Mouse (Mus musculus) left cerebral cortex, postnatal 25 days (tissue): ENCODE measurements around the gene Rmnd5a. TPM values are rescaled to one million over a fixed set of nuclear protein-coding genes. Genes with fewer than 3 reads are reported as not detected.

Experiments used
- DNase-seq, 2 experiments: peaks; one replicate each; pipeline ENCODE4 v3.0.0; 2022; ENCODE audit warnings: low spot score in 2 of 2, mixed read lengths in 1 of 2
- intact Hi-C: fragments of 180-260 bp; cut with DNase I; formaldehyde crosslinking; loops from one replicate; pipeline ENCODE4 v1.15.1; 2025
- total RNA-seq, 2 experiments: library from RNA; stranded (reverse); gene quantifications; 2 replicates each; pipeline ENCODE4 v1.2.3; 2021

Gene Rmnd5a
- total RNA-seq, 2 experiments from 2014 or later = 96.3 to 108 TPM

- intact Hi-C loops = no loop called here
- DNase-seq = no peak
Measured at GRCm38 (mm10) chr6:71445560-71445959, 5.1 kb upstream of the Rmnd5a start.

- intact Hi-C loops = no loop called here
- no peak for DNase-seq
Measured at GRCm38 (mm10) chr6:71444756-71445155, 4.3 kb upstream of the Rmnd5a start.

GRCm38 (mm10) chr6:71442130-71442529 lies 1.7 kb upstream of the Rmnd5a start:
- DNase-seq = no peak
- intact Hi-C loops = no loop called here

GRCm38 (mm10) chr6:71441251-71441580 lies 779 bp upstream of the Rmnd5a start:
- DNase-seq = no peak
- intact Hi-C loops = loop anchor here (2.0 kb wide), 1 partner anchor 390 kb away; the partner anchor contains the start of gene Immt

GRCm38 (mm10) chr6:71440217-71440491 lies 283 bp downstream of the Rmnd5a start:
- intact Hi-C loops = loop anchor here (1.0 to 2.0 kb wide), 2 partner anchors 53 to 391 kb away; partner anchors contain the start of genes Immt and Rnf103
- DNase-seq = no peak

- intact Hi-C loops = loop anchor here (1.0 to 5.0 kb wide), 3 partner anchors 54 to 391 kb away; partner anchors contain the start of genes Chmp3, Immt and Rnf103
- peak; percentile 62 to 65 for DNase-seq
Measured at GRCm38 (mm10) chr6:71439506-71440216, 776 bp downstream of the Rmnd5a start.

GRCm38 (mm10) chr6:71438070-71438469 lies 2.4 kb downstream of the Rmnd5a start:
- DNase-seq = no peak
- intact Hi-C loops = loop anchor here (5.0 kb wide), 1 partner anchor 104 kb away; the partner anchor contains the start of gene Chmp3

GRCm38 (mm10) chr6:71427996-71428725 lies 12.3 kb downstream of the Rmnd5a start:
- intact Hi-C loops = no loop called here
- peak in 1 of 2 experiments; percentile 54 for DNase-seq

- intact Hi-C loops = no loop called here
- DNase-seq = peak in 1 of 2 experiments; percentile 86
Measured at GRCm38 (mm10) chr6:71425681-71426080, 14.8 kb downstream of the Rmnd5a start.

- DNase-seq = no peak
- intact Hi-C loops = loop anchor here (5.0 kb wide), 1 partner anchor 151 kb away; the partner anchor contains the start of gene Krcc1
Measured at GRCm38 (mm10) chr6:71423116-71423515, 17.3 kb downstream of the Rmnd5a start.

GRCm38 (mm10) chr6:71422162-71422561 lies 18.3 kb downstream of the Rmnd5a start:
- intact Hi-C loops = loop anchor here (5.0 kb wide), 1 partner anchor 150 kb away; the partner anchor contains the start of gene Krcc1
- no peak for DNase-seq

- intact Hi-C loops = loop anchor here (5.0 kb wide), 1 partner anchor 149 kb away; the partner anchor contains the start of gene Krcc1
- no peak for DNase-seq
Measured at GRCm38 (mm10) chr6:71420848-71421247, 19.6 kb downstream of the Rmnd5a start.

GRCm38 (mm10) chr6:71418874-71419273 lies 21.6 kb downstream of the Rmnd5a start:
- intact Hi-C loops = no loop called here

GRCm38 (mm10) chr6:71415446-71415845 lies 25.0 kb downstream of the Rmnd5a start:
- intact Hi-C loops = no loop called here
- DNase-seq = no peak

More at GRCm38 (mm10) chr6:71418874-71419273, 21.6 kb downstream of the Rmnd5a start:
- no peak for DNase-seq

- DNase-seq = no peak
- intact Hi-C loops = no loop called here
Measured at GRCm38 (mm10) chr6:71414624-71415023, 25.8 kb downstream of the Rmnd5a start.

GRCm38 (mm10) chr6:71398829-71399609 lies 41.4 kb downstream of the Rmnd5a start:
- DNase-seq = peak; percentile 23 to 44

GRCm38 (mm10) chr6:71396761-71397160 lies 43.7 kb downstream of the Rmnd5a start:
- intact Hi-C loops = loop anchor here (5.0 to 10.0 kb wide), 2 partner anchors 122 to 229 kb away; partner anchors contain the start of gene Krcc1
- DNase-seq = no peak

More at GRCm38 (mm10) chr6:71398829-71399609, 41.4 kb downstream of the Rmnd5a start:
- intact Hi-C loops = loop anchor here (5.0 to 10.0 kb wide), 2 partner anchors 124 to 232 kb away; partner anchors contain the start of gene Krcc1

- no peak for DNase-seq
- intact Hi-C loops = loop anchor here (5.0 to 10.0 kb wide), 2 partner anchors 121 to 229 kb away; partner anchors contain the start of gene Krcc1
Measured at GRCm38 (mm10) chr6:71396016-71396415, 44.4 kb downstream of the Rmnd5a start.

GRCm38 (mm10) chr6:71390496-71390895 lies 49.9 kb downstream of the Rmnd5a start:
- intact Hi-C loops = loop anchor here (10.0 kb wide), 1 partner anchor 116 kb away; the partner anchor contains the start of gene Krcc1
- no peak for DNase-seq
